Mouse (Mus musculus) G1E-ER4 (cell line): Measurements from ENCODE around the gene Pold4. TPM values are rescaled to one million over a fixed set of nuclear protein-coding genes. Genes with fewer than 3 reads are reported as not detected.

Experiments used
- GATA1 ChIP-seq: IDR thresholded peaks from one replicate; pipeline ENCODE4 v1.8.0; 2012; ENCODE audit warnings: low read length, inconsistent platforms
- polyA plus RNA-seq: library from polyadenylated mRNA; stranded (reverse); fragments of >175 nt; gene quantifications from 2 replicates; pipeline ENCODE4 v1.2.3, GENCODE M21; 2012

Gene Pold4
- polyA plus RNA-seq, 1 experiment, result 24.7 TPM

DNA sequence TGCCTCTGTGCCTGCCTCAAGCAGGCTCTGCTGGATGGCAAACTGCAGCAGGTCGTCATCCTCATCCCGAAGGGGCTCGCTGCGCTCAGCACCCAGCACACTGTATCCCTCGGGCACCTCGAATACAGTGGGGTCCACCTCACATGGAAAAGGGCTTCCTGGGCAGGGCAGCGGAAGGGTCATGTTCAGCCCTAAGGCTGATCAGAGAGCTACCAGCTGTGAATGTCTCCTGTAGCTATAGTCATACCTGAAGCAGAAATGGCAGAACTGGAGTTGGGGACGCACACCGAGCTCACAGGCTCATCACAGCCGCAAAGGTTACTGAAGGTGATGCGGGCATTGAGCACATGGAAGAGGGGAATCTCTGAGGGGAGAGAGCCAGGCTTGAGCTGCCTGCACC, 39.3 kb downstream of the Pold4 start:
- no peak for TF ChIP-seq GATA1

DNA sequence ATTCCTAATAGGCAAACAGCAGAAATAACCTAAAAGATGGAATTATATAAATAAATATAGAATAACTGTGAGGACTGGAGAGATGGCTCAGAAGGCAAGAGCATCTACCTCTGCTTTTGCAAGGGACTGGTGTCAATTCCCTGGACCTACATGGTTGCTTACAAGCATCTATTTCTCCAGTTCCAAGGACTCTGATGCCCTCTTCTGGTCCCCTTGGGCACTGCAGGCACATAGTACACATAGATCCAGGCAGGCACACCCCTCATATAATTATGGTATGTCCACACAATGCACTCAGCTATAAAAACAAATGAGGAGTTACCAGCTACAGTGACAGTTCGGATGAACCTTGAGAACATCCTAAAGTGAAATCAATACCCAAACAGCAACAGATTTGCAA, 47.8 kb downstream of the Pold4 start:
- TF ChIP-seq GATA1, result no peak

DNA sequence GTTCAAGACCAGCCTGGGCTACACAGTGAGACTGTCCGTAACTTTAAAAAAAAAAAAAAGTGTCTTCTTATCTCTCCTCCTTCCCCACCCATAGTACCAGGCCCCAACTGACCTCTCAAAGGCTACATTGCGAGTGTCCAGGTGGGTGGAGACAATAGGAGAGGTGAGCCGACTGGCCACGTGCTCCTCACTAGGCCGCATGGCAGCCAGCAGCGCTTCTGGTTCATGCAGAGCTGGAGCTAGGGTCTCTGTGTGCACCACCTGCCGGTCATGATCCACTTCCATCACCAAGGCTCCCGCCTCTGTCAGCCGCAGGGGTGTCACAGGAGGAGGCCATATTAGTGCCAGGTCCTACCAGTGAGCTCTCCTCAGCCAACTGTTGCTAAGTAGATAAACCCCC, 48.7 kb downstream of the Pold4 start:
- TF ChIP-seq GATA1, result no peak

DNA sequence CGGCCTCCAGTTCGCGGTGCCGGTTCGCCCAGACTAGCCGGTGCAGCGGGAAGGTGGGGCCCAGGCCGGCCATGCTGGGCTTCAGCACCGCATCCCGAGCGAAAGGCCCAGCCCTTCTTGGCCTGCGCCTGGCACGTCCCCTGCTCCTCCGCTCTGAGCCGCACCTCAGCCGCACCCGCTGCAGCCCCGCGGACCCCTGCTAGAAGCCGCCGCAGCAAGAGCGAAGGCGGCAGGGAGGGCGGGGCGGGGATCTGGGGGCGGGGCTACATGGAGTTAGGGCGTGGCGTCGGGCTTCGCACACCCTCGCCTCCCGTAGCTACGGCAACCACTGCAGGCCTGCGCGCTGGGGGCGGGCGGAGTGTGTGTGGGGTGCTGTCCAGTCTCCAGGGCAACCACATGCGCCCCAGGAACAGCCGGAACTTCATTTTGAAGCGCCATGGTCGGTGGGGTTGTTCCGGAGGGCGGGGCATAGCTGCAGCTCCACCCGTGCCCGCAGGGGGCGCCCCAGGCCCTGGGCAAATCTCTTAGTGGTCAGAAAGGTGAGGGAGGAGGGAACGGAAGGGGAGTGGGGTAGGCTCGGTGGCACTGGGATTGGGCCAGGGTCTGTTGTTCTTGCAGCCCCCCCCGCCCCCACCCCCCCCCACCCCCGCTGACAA, 51.3 kb downstream of the Pold4 start, which contains the start of gene Ankrd13d:
Gene Ankrd13d (minus strand): TSS at position 240 of the 656 bp plus-strand sequence.
- TF ChIP-seq GATA1, result no peak

Other genes starting within 250 kb of the Pold4 start
- gene Acy3, start 245.3 kb upstream of the Pold4 start, polyA plus RNA-seq, result 5.4 and 7.1 TPM in 2 replicates
- gene Tbx10, start 239.1 kb upstream of the Pold4 start, polyA plus RNA-seq, result not detected in 2 replicates
- 26.3 and 32.2 TPM in 2 replicates for gene Nudt8, start 231.3 kb upstream of the Pold4 start, polyA plus RNA-seq
- 3.8 and 5.3 TPM in 2 replicates for gene Gm49405, start 231.3 kb upstream of the Pold4 start, polyA plus RNA-seq
- 7.2 and 8.9 TPM in 2 replicates for gene Doc2g, start 228.6 kb upstream of the Pold4 start, polyA plus RNA-seq
- 378 and 401 TPM in 2 replicates for gene Ndufv1, start 219.1 kb upstream of the Pold4 start, polyA plus RNA-seq
- 40.1 and 105 TPM in 2 replicates for gene Gstp1, start 193.9 kb upstream of the Pold4 start, polyA plus RNA-seq
- gene Gstp2, start 185.9 kb upstream of the Pold4 start, polyA plus RNA-seq, result not detected in 2 replicates
- 4.1 and 7.7 TPM in 2 replicates for gene Gstp3, start 172.3 kb upstream of the Pold4 start, polyA plus RNA-seq
- gene Cabp2, start 150.3 kb upstream of the Pold4 start, polyA plus RNA-seq, result not detected in 2 replicates
- gene Cdk2ap2, start 134.7 kb upstream of the Pold4 start, polyA plus RNA-seq, result 70.4 and 72.4 TPM in 2 replicates
- gene Pitpnm1, start 131.9 kb upstream of the Pold4 start, polyA plus RNA-seq, result 36.1 and 36.7 TPM in 2 replicates
- 99.6 and 105 TPM in 2 replicates for gene Aip, start 106.0 kb upstream of the Pold4 start, polyA plus RNA-seq
- gene Gpr152, start 92.1 kb upstream of the Pold4 start, polyA plus RNA-seq, result not detected in 2 replicates
- gene Cabp4, start 87.9 kb upstream of the Pold4 start, polyA plus RNA-seq, result 0.06 TPM in 1 of 2 replicates, not detected in the other
- gene Coro1b, start 83.3 kb upstream of the Pold4 start, polyA plus RNA-seq, result 187 and 368 TPM in 2 replicates
- 448 and 548 TPM in 2 replicates for gene Ptprcap, start 78.3 kb upstream of the Pold4 start, polyA plus RNA-seq
- 92.1 and 99.4 TPM in 2 replicates for gene Rps6kb2, start 68.5 kb upstream of the Pold4 start, polyA plus RNA-seq
- gene Carns1, start 56.4 kb upstream of the Pold4 start, polyA plus RNA-seq, result 0.39 and 0.46 TPM in 2 replicates
- gene Tbc1d10c, start 40.6 kb upstream of the Pold4 start, polyA plus RNA-seq, result 19.4 and 24.6 TPM in 2 replicates
- 609 and 669 TPM in 2 replicates for gene Ppp1ca, start 39.8 kb upstream of the Pold4 start, polyA plus RNA-seq
- 28.7 and 31.6 TPM in 2 replicates for gene Rad9a, start 30.2 kb upstream of the Pold4 start, polyA plus RNA-seq
- gene Clcf1, start 17.7 kb upstream of the Pold4 start, polyA plus RNA-seq, result not detected in 2 replicates
- 30.0 TPM in 1 of 2 replicates, not detected in the other for gene AC109138.7, start 17.5 kb upstream of the Pold4 start, polyA plus RNA-seq
- 0.25 and 0.39 TPM in 2 replicates for gene Ssh3, start 37.3 kb downstream of the Pold4 start, polyA plus RNA-seq
- 0.44 and 0.46 TPM in 2 replicates for gene Ankrd13d, start 51.2 kb downstream of the Pold4 start, polyA plus RNA-seq
- 231 and 290 TPM in 2 replicates for gene Grk2, start 74.3 kb downstream of the Pold4 start, polyA plus RNA-seq
- gene Kdm2a, start 166.4 kb downstream of the Pold4 start, polyA plus RNA-seq, result 51.6 and 57.8 TPM in 2 replicates
- gene Rhod, start 207.5 kb downstream of the Pold4 start, polyA plus RNA-seq, result not detected in 2 replicates
- gene Syt12, start 245.5 kb downstream of the Pold4 start, polyA plus RNA-seq, result not detected in 2 replicates